Mouse (Mus musculus): ENCODE data around the gene Zfp3. TPM values are rescaled to one million over a fixed set of nuclear protein-coding genes. Genes with fewer than 3 reads are reported as not detected.

Zfp3 gene
- polyA plus RNA-seq, 1 experiment, result 1.1 TPM

- TF ChIP-seq MYOG (IDR thresholded peaks at IDR 0.05; ENCODE audit: control insufficient read depth, extremely low read depth, insufficient read length), result no peak
- no peak for TF ChIP-seq MAX (IDR thresholded peaks at IDR 0.05)
- no peak for TF ChIP-seq CTCF (IDR thresholded peaks at IDR 0.05; ENCODE audit: control insufficient read depth, insufficient read depth, insufficient read length)
- TF ChIP-seq CEBPB (IDR thresholded peaks at IDR 0.05; ENCODE audit: low read depth), result no peak
- TF ChIP-seq FOSL1 (IDR thresholded peaks at IDR 0.05; ENCODE audit: insufficient read depth, low read length, poor library complexity, severe bottlenecking), result no peak
- no peak for TF ChIP-seq MYOD1 (IDR thresholded peaks at IDR 0.05; ENCODE audit: control insufficient read depth, insufficient read length, low read depth)
- no peak for TF ChIP-seq USF1 (IDR thresholded peaks at IDR 0.05; ENCODE audit: low read depth)
- no peak overlapping the region for H3K4me3 ChIP-seq (ENCODE audit: insufficient read depth, poor library complexity, severe bottlenecking)
- no peaks in the 10 kb centered on the region for H3K36me3 ChIP-seq (ENCODE audit: control insufficient read depth, insufficient read depth)
- H3K79me2 ChIP-seq (ENCODE audit: control insufficient read depth, insufficient read depth), result no peaks in the 10 kb centered on the region
- H3ac ChIP-seq (ENCODE audit: control insufficient read depth, insufficient read length, low read depth), result no peak overlapping the region
- H3K27me3 ChIP-seq (ENCODE audit: control insufficient read depth, insufficient read depth, insufficient read length), result no peaks in the 10 kb centered on the region
- no peaks in the 10 kb centered on the region for H3K79me3 ChIP-seq (ENCODE audit: low read depth)
Observed at GRCm38 (mm10) chr11:70741603-70742002, 22.4 kb upstream of the Zfp3 start.

- Histone ChIP-seq H3K79me3 (ENCODE audit: low read depth) (no peaks in the 10 kb centered on the region), H3K79me2 (ENCODE audit: control insufficient read depth, insufficient read depth) (no peaks in the 10 kb centered on the region), H3K36me3 (ENCODE audit: control insufficient read depth, insufficient read depth) (no peaks in the 10 kb centered on the region), H3K27me3 (ENCODE audit: control insufficient read depth, insufficient read depth, insufficient read length) (no peaks in the 10 kb centered on the region), H3ac (ENCODE audit: control insufficient read depth, insufficient read length, low read depth) (no peak overlapping the region), H3K4me3 (ENCODE audit: insufficient read depth, poor library complexity, severe bottlenecking) (no peak overlapping the region)
- no peak for TF ChIP-seq MYOD1 (IDR thresholded peaks at IDR 0.05; ENCODE audit: control insufficient read depth, insufficient read length, low read depth)
- TF ChIP-seq MYOG (IDR thresholded peaks at IDR 0.05; ENCODE audit: control insufficient read depth, extremely low read depth, insufficient read length), result no peak
- TF ChIP-seq MAX (IDR thresholded peaks at IDR 0.05), result no peak
Observed at GRCm38 (mm10) chr11:70742117-70742516, 21.9 kb upstream of the Zfp3 start.

DNA sequence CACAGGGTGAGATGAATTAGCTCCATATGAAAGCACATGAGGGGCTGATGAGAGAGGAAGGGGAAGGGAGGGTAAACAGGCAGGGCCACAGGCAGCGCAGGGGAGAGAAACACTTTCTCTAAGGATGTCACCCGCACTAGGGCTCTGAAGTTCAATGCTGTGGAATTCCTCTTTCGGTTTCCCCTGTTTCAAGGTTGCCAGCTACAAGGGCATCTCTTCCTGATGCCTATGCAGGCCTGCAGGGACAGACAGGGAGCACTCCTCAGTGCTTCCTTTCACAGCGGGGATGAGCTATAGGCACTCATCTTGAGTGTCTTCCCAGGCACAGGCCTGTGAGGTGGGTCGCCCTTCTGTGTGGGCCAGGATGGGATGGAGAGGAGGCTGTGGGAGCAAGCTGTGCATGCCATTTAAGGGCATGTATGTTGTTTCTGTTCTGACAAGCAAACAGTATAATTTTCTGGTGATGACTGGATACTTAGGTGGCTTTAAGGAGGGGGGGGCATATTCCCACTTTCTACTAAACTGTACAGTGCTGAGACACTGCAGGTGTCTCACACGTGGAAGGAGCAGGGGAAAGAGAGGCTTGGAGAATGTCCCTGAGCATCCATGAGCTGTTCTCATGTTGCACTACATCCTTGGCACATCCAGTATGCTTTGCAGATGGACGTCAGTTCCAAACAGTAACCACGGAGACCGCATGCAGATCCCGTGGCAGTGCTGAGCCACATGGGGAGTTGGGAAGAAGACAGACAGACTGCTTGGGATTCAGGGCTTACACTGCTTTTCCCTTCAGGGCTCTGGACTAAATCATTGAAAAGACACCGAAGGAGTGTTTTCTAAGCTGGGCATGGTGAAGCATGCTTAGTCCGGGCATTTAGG lies 21.2 kb upstream of the Zfp3 start:
- H3K79me2 ChIP-seq (ENCODE audit: control insufficient read depth, insufficient read depth), result no peaks in the 10 kb centered on the region
- no peak overlapping the region for H3K4me3 ChIP-seq (ENCODE audit: insufficient read depth, poor library complexity, severe bottlenecking)
- no peaks in the 10 kb centered on the region for H3K79me3 ChIP-seq (ENCODE audit: low read depth)
- H3ac ChIP-seq (ENCODE audit: control insufficient read depth, insufficient read length, low read depth), result no peak overlapping the region
- no peaks in the 10 kb centered on the region for H3K36me3 ChIP-seq (ENCODE audit: control insufficient read depth, insufficient read depth)
- no peaks in the 10 kb centered on the region for H3K27me3 ChIP-seq (ENCODE audit: control insufficient read depth, insufficient read depth, insufficient read length)
- TF ChIP-seq USF1 (IDR thresholded peaks at IDR 0.05; ENCODE audit: low read depth), result no peak
- no peak for TF ChIP-seq MYOD1 (IDR thresholded peaks at IDR 0.05; ENCODE audit: control insufficient read depth, insufficient read length, low read depth)
- no peak for TF ChIP-seq MAX (IDR thresholded peaks at IDR 0.05)
- TF ChIP-seq CTCF (IDR thresholded peaks at IDR 0.05; ENCODE audit: control insufficient read depth, insufficient read depth, insufficient read length), result no peak
- no peak for TF ChIP-seq FOSL1 (IDR thresholded peaks at IDR 0.05; ENCODE audit: insufficient read depth, low read length, poor library complexity, severe bottlenecking)
- no peak for TF ChIP-seq MYOG (IDR thresholded peaks at IDR 0.05; ENCODE audit: control insufficient read depth, extremely low read depth, insufficient read length)
- TF ChIP-seq CEBPB (IDR thresholded peaks at IDR 0.05; ENCODE audit: low read depth), result no peak

DNA sequence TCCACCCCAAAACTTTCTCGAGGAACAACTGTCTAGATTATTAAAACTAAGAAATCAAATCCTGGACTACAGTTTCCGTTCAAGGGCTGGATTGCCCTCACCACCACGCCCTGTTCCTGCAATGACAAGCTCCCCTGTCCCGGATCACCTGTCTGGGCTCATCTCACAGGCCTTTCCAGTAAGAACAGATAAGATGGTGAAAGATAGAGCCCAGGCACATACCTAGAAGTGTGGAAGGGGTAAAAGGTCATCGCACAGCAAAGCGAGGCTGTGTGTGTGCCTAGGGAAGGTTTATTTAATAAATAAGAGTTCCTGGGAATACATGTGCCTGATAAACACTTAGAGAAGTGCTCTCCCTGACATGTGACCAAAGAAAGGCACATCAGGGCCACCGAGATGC lies 18.4 kb upstream of the Zfp3 start:
- Histone ChIP-seq H3ac (ENCODE audit: control insufficient read depth, insufficient read length, low read depth) (no peak overlapping the region), H3K79me3 (ENCODE audit: low read depth) (no peaks in the 10 kb centered on the region), H3K79me2 (ENCODE audit: control insufficient read depth, insufficient read depth) (no peaks in the 10 kb centered on the region), H3K4me3 (ENCODE audit: insufficient read depth, poor library complexity, severe bottlenecking) (no peak overlapping the region), H3K27me3 (ENCODE audit: control insufficient read depth, insufficient read depth, insufficient read length) (no peaks in the 10 kb centered on the region), H3K36me3 (ENCODE audit: control insufficient read depth, insufficient read depth) (no peaks in the 10 kb centered on the region)
- no peak for TF ChIP-seq CTCF (IDR thresholded peaks at IDR 0.05; ENCODE audit: control insufficient read depth, insufficient read depth, insufficient read length)
- TF ChIP-seq MYOD1 (IDR thresholded peaks at IDR 0.05; ENCODE audit: control insufficient read depth, insufficient read length, low read depth), result no peak
- TF ChIP-seq FOSL1 (IDR thresholded peaks at IDR 0.05; ENCODE audit: insufficient read depth, low read length, poor library complexity, severe bottlenecking), result no peak
- TF ChIP-seq CEBPB (IDR thresholded peaks at IDR 0.05; ENCODE audit: low read depth), result no peak

- no peak for TF ChIP-seq MAX (IDR thresholded peaks at IDR 0.05)
- no peak for TF ChIP-seq USF1 (IDR thresholded peaks at IDR 0.05; ENCODE audit: low read depth)
- TF ChIP-seq MYOG (IDR thresholded peaks at IDR 0.05; ENCODE audit: control insufficient read depth, extremely low read depth, insufficient read length), result no peak
- TF ChIP-seq MYOD1 (IDR thresholded peaks at IDR 0.05; ENCODE audit: control insufficient read depth, insufficient read length, low read depth), result no peak
- peak; percentile 6 for TF ChIP-seq CEBPB (IDR thresholded peaks at IDR 0.05; ENCODE audit: low read depth)
- no peak for TF ChIP-seq CTCF (IDR thresholded peaks at IDR 0.05; ENCODE audit: control insufficient read depth, insufficient read depth, insufficient read length)
- Histone ChIP-seq H3K79me3 (ENCODE audit: low read depth) (no peaks in the 10 kb centered on the region), H3K79me2 (ENCODE audit: control insufficient read depth, insufficient read depth) (no peaks in the 10 kb centered on the region), H3K27me3 (ENCODE audit: control insufficient read depth, insufficient read depth, insufficient read length) (no peaks in the 10 kb centered on the region), H3ac (ENCODE audit: control insufficient read depth, insufficient read length, low read depth) (no peak overlapping the region), H3K4me3 (ENCODE audit: insufficient read depth, poor library complexity, severe bottlenecking) (no peak overlapping the region), H3K36me3 (ENCODE audit: control insufficient read depth, insufficient read depth) (no peaks in the 10 kb centered on the region)
Observed at GRCm38 (mm10) chr11:70747876-70748545, 16.0 kb upstream of the Zfp3 start.

Measured in C2C12 (cell line).